9 mouse cellular contexts compared by ENCODE assay signal in the genomic region with DNA sequence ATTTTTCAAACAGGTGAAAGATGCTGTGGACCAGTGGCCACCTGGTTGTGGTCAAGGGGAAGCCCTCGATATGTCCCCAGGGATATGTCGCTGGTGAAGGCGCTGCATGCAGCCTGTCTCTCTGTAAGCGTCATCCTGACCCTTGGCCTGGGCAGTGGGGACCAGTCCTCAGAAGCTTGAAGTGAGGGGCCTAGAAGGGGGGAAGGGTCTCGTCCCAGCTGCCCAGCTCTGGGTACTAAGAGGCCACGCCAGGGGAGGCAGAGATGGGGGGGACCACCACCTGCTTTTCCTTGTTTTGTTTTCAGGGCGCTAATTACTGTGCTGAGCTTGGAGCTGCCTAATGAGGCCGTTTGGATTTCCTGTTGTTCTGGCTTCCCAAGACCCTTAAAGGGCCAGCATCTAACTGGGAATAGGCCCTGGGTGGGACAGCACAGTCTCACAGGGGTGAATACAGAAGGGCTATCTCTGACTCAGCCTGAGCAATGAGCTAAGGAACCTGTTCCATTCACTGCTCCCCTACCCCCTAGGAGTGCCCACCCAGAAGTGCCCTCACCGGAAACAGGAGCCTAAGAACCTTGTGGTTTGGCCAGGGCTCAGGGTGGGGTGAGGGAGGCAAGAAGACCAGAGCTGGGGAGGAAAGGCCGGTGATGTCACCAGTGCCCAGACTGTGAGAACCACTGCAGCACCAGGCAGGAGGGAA. TPM values are rescaled to one million over a fixed set of nuclear protein-coding genes. Genes with fewer than 3 reads are reported as not detected.
DNase-seq lines count a peak whose midpoint lies in the region; ATAC-seq and TF ChIP-seq lines count a peak whose summit lies in the region.
"Had no signal": no experiment of that assay in that cellular context is flagged by ENCODE, and none has a peak within 500 bp of the region (broad histone marks: within the 10 kb centered on the region; RNA-seq: fewer than 3 reads in every experiment).

No protein-coding gene starts in this region.

- no peak for TF ChIP-seq CTCF in gastrocnemius, adult 2 months (IDR thresholded peaks at IDR 0.05)

- H3K27me3 ChIP-seq in kidney, embryonic 16.5 days (ENCODE audit: insufficient read depth, low read length), result no peaks in the 10 kb centered on the region
- peaks cover 26% of the 10 kb centered on the region for H3K27me3 ChIP-seq in forebrain, embryonic 11.5 days (ENCODE audit: control insufficient read depth, insufficient read depth, low read length)

- H3K27ac ChIP-seq in gastrocnemius, adult 2 months, result peak overlapping the region; percentile 76
- H3K27ac ChIP-seq in kidney, embryonic 16.5 days (ENCODE audit: low read length), result peak overlapping the region; percentile 43; the same call in 1 of the 2 replicates
- no peak overlapping the region for H3K27ac ChIP-seq in forebrain, embryonic 11.5 days (ENCODE audit: low read depth, low read length)

- H3K9me3 ChIP-seq in kidney, embryonic 16.5 days (ENCODE audit: low read length), result peaks cover 4% of the 10 kb centered on the region; the same call in 1 of the 2 replicates
- H3K9me3 ChIP-seq in forebrain, embryonic 11.5 days (ENCODE audit: control insufficient read depth, low read length), result no peaks in the 10 kb centered on the region; the same call in 1 of the 2 replicates

- H3K9ac ChIP-seq in kidney, embryonic 16.5 days (replicated peaks; ENCODE audit: low read length), result 0 out of 2 replicates have a peak overlapping the region, but pooled peaks have one; percentile 12
- no peak overlapping the region for H3K9ac ChIP-seq in forebrain, embryonic 11.5 days (ENCODE audit: low read length)

- intact Hi-C loops in gastrocnemius, adult 2 months (cut with DNase I), result no loop called here
- intact Hi-C loops in gastrocnemius, postnatal 36 days (cut with DNase I), result no loop called here

- H3K4me1 ChIP-seq in kidney, embryonic 16.5 days (ENCODE audit: insufficient read depth, low read length), result peaks cover 29% of the 10 kb centered on the region
- peaks cover 4% of the 10 kb centered on the region; the same call in 1 of the 2 replicates for H3K4me1 ChIP-seq in forebrain, embryonic 11.5 days (replicated peaks; ENCODE audit: control insufficient read depth, insufficient read depth, low read length)

- WGBS in kidney, embryonic 16.5 days, result 22% methylated on average over 10 of the region's 10 CpGs
- WGBS in forebrain, embryonic 11.5 days, result 18% methylated on average over 10 of the region's 10 CpGs

- no peak for DNase-seq in gastrocnemius, adult 2 months
- no peak for DNase-seq in gastrocnemius, postnatal 36 days
- no peak for DNase-seq in kidney, adult 18-20 months
- DNase-seq in forebrain, embryonic 11.5 days (ENCODE audit: low spot score), result no peak
- peak; percentile 53 for DNase-seq in lung, postnatal 36 days
- DNase-seq in left cerebral cortex, adult 11 months (ENCODE audit: low spot score), result no peak
- no peak for DNase-seq in urinary bladder, postnatal 25 days (ENCODE audit: low spot score)

- no peak overlapping the region for H3K4me2 ChIP-seq in kidney, embryonic 16.5 days (replicated peaks; ENCODE audit: low read depth, low read length)
- no peak overlapping the region for H3K4me2 ChIP-seq in forebrain, embryonic 11.5 days (ENCODE audit: low read depth, low read length, severe bottlenecking)
- H3K4me2 ChIP-seq: liver, embryonic 11.5 days had no signal

- peak; percentile 60 for ATAC-seq in kidney, embryonic 16.5 days (ENCODE audit: low FRiP score, low TSS enrichment)
- peak; percentile 65 for ATAC-seq in forebrain, embryonic 11.5 days (replicated peaks; ENCODE audit: low FRiP score)

- H3K36me3 ChIP-seq in kidney, embryonic 16.5 days (ENCODE audit: insufficient read depth, low read length), result no peaks in the 10 kb centered on the region
- no peaks in the 10 kb centered on the region for H3K36me3 ChIP-seq in forebrain, embryonic 11.5 days (ENCODE audit: control insufficient read depth, insufficient read depth, low read length)

- H3K4me3 ChIP-seq in gastrocnemius, adult 2 months, result peak overlapping the region; percentile 44
- no peak overlapping the region for H3K4me3 ChIP-seq in kidney, embryonic 16.5 days (ENCODE audit: low read length)
- H3K4me3 ChIP-seq in forebrain, embryonic 11.5 days (ENCODE audit: low read depth, low read length), result no peak overlapping the region

RNA-seq across cellular contexts. Expression of a gene that starts 11.7 kb away (rescaled TPM):
- total RNA-seq in gastrocnemius, adult 2 months (2021), result 1 to 10 TPM; 3.8 to 4.8 TPM
- 1 to 10 TPM; 5.1 to 5.5 TPM for total RNA-seq in gastrocnemius, postnatal 36 days (2021)
- 12.9 and 13.5 TPM in 2 replicates for polyA plus RNA-seq in kidney, embryonic 16.5 days (2015; fragmentation: Nextera tagmentation; extraction: Ambion mirVana)
- polyA plus RNA-seq in forebrain, embryonic 11.5 days (2014; fragmentation: Nextera tagmentation; extraction: Ambion mirVana), result 2.8 and 3.7 TPM in 2 replicates

RNA-seq across cellular contexts. Expression of a gene that starts 25.4 kb away (rescaled TPM):
- total RNA-seq in gastrocnemius, adult 2 months (2021), result 10 to 100 TPM; 10.9 to 11.7 TPM
- 1 to 10 TPM; 9.0 to 9.2 TPM for total RNA-seq in gastrocnemius, postnatal 36 days (2021)
- polyA plus RNA-seq in kidney, embryonic 16.5 days (2015; fragmentation: Nextera tagmentation; extraction: Ambion mirVana), result 23.0 and 23.1 TPM in 2 replicates
- polyA plus RNA-seq in forebrain, embryonic 11.5 days (2014; fragmentation: Nextera tagmentation; extraction: Ambion mirVana), result 18.5 and 20.5 TPM in 2 replicates

RNA-seq across cellular contexts. Expression of a gene that starts 37.1 kb away (rescaled TPM):
- 10 to 100 TPM; 30.1 to 90.4 TPM for total RNA-seq in gastrocnemius, adult 2 months (2021)
- 10 to 100 TPM; 40.1 to 82.4 TPM for total RNA-seq in gastrocnemius, postnatal 36 days (2021)
- 0.86 and 1.3 TPM in 2 replicates for polyA plus RNA-seq in kidney, embryonic 16.5 days (2015; fragmentation: Nextera tagmentation; extraction: Ambion mirVana)
- polyA plus RNA-seq in forebrain, embryonic 11.5 days (2014; fragmentation: Nextera tagmentation; extraction: Ambion mirVana), result 0.90 and 2.0 TPM in 2 replicates

RNA-seq across cellular contexts. Expression of a gene that starts 42.9 kb away (rescaled TPM):
- total RNA-seq in gastrocnemius, adult 2 months (2021), result not detected
- total RNA-seq in gastrocnemius, postnatal 36 days (2021), result not detected
- polyA plus RNA-seq in kidney, embryonic 16.5 days (2015; fragmentation: Nextera tagmentation; extraction: Ambion mirVana), result 1.8 and 2.3 TPM in 2 replicates
- polyA plus RNA-seq in forebrain, embryonic 11.5 days (2014; fragmentation: Nextera tagmentation; extraction: Ambion mirVana), result 0.83 and 0.90 TPM in 2 replicates
- polyA plus RNA-seq: liver, embryonic 11.5 days had no signal
